Mouse (Mus musculus) ES-E14 (cell line): ENCODE measurements around the gene Cma2. TPM values are rescaled to one million over a fixed set of nuclear protein-coding genes. Genes with fewer than 3 reads are reported as not detected.

Experiments
- DNase-seq: peaks from one replicate; pipeline ENCODE4 v3.0.0-alpha.2; 2013; ENCODE audit warnings: low read depth, low spot score
- H3K27ac ChIP-seq: 2 replicates; pipeline ENCODE4 v1.5.1; 2012; ENCODE audit warnings: low read depth, mild to moderate bottlenecking, low read length, moderate library complexity, mixed read lengths; ENCODE audit not compliant: poor library complexity, insufficient read depth, severe bottlenecking
- H3K36me3 ChIP-seq: 2 replicates; pipeline ENCODE4 v1.6.1; 2012; ENCODE audit warnings: mild to moderate bottlenecking, low read length, moderate library complexity, mixed read lengths; ENCODE audit not compliant: control insufficient read depth, poor library complexity, insufficient read depth, severe bottlenecking
- H3K4me1 ChIP-seq, 2 experiments: fragments of 150-350 bp in 1 of 2; sonication (generic) in 1 of 2; 2 replicates each; pipeline ENCODE4 v1.6.1; 2012; ENCODE audit warnings: low read length in 2 of 2, mild to moderate bottlenecking in 1 of 2, mixed read lengths in 1 of 2; ENCODE audit not compliant: control insufficient read depth in 2 of 2, insufficient read depth in 2 of 2, poor library complexity in 1 of 2
- H3K4me3 ChIP-seq, 2 experiments: fragments of 150-350 bp in 1 of 2; sonication (generic) in 1 of 2; 2 replicates each; pipeline ENCODE4 v1.5.1; 2012; ENCODE audit warnings: low read length in 2 of 2, low read depth in 1 of 2, mild to moderate bottlenecking in 1 of 2, mixed read lengths in 1 of 2; ENCODE audit not compliant: insufficient read depth in 1 of 2, poor library complexity in 1 of 2, severe bottlenecking in 1 of 2
- H3K9ac ChIP-seq: 2 replicates; pipeline ENCODE4 v1.6.1; 2012; ENCODE audit warnings: low read depth, mild to moderate bottlenecking, low read length, mixed read lengths; ENCODE audit not compliant: poor library complexity, insufficient read depth, severe bottlenecking
- H3K9me3 ChIP-seq: fragments of 150-350 bp; sonication (generic); 2 replicates; pipeline ENCODE4 v1.6.1; 2012; ENCODE audit warnings: low read depth, mild to moderate bottlenecking, low read length; ENCODE audit not compliant: control insufficient read depth, insufficient read depth
- CHD2 ChIP-seq: IDR thresholded peaks from 2 replicates; pipeline ENCODE4 v1.6.1; 2014; ENCODE audit warnings: mild to moderate bottlenecking, low read depth, low read length, inconsistent platforms
- HCFC1 ChIP-seq: IDR thresholded peaks from 2 replicates; pipeline ENCODE4 v1.6.1; 2012; ENCODE audit warnings: low read length, inconsistent platforms, borderline replicate concordance; ENCODE audit not compliant: insufficient read depth
- MAFK ChIP-seq: IDR thresholded peaks from 2 replicates; pipeline ENCODE4 v1.6.1; 2014; ENCODE audit warnings: mild to moderate bottlenecking, low read depth, low read length, inconsistent platforms; ENCODE audit not compliant: insufficient read depth
- ZC3H11A ChIP-seq: IDR thresholded peaks from 2 replicates; pipeline ENCODE4 v1.6.1; 2012; ENCODE audit warnings: low read depth, mild to moderate bottlenecking, inconsistent platforms, low read length, borderline replicate concordance
- ZNF384 ChIP-seq: IDR thresholded peaks from 2 replicates; pipeline ENCODE4 v1.6.1; 2012; ENCODE audit warnings: low read depth, low read length, inconsistent platforms
- in situ Hi-C, 2 experiments: fragments of 600-800 bp; cut with MboI; formaldehyde crosslinking; loops; one replicate each; pipeline ENCODE4 v1.15.1; 2025; ENCODE audit warnings: low sequenced_read_pairs in 2 of 2, inconsistent platforms in 1 of 2; ENCODE audit not compliant: unreplicated experiment in 2 of 2
- total RNA-seq: library from RNA; depleted of rRNA; stranded (reverse); fragments of 300-350 nt; gene quantifications from 2 replicates; pipeline ENCODE4 v1.2.3, GENCODE M21; 2012

Gene Cma2
- total RNA-seq, 1 experiment: not detected

- Histone ChIP-seq H3K9me3 (no peaks in the 10 kb centered on the region), H3K27ac (no peak overlapping the region), H3K4me3 (no peak overlapping the region), H3K4me1 (no peaks in the 10 kb centered on the region; a peak in 1 of 4 replicates), H3K36me3 (no peaks in the 10 kb centered on the region), H3K9ac (no peak overlapping the region)
- TF ChIP-seq CHD2 (no peak), ZC3H11A (no peak)
- in situ Hi-C loops: no loop called here
- DNase-seq: no peak
These were observed 28.1 kb upstream of the Cma2 start for GRCm38 (mm10) chr14:55922475-55923232.

GRCm38 (mm10) chr14:55926847-55927246 lies 23.9 kb upstream of the Cma2 start:
- no peaks in the 10 kb centered on the region for H3K9me3 ChIP-seq
- H3K36me3 ChIP-seq: no peaks in the 10 kb centered on the region
- no peak overlapping the region for H3K4me3 ChIP-seq
- no peak overlapping the region for H3K9ac ChIP-seq
- H3K4me1 ChIP-seq: no peaks in the 10 kb centered on the region
- no peak for DNase-seq
- TF ChIP-seq ZC3H11A (no peak), HCFC1 (no peak), CHD2 (no peak), ZNF384 (no peak), MAFK (no peak)
- H3K27ac ChIP-seq: no peak overlapping the region
- in situ Hi-C loops: no loop called here

- H3K4me3 ChIP-seq: no peak overlapping the region
- DNase-seq: no peak
- no peak for TF ChIP-seq ZNF384
- no peak for TF ChIP-seq CHD2
- no peak for TF ChIP-seq MAFK
- no peak for TF ChIP-seq ZC3H11A
- no peak for TF ChIP-seq HCFC1
- H3K9ac ChIP-seq: no peak overlapping the region
- in situ Hi-C loops: no loop called here
- no peak overlapping the region for H3K27ac ChIP-seq
- no peaks in the 10 kb centered on the region for H3K9me3 ChIP-seq
- H3K4me1 ChIP-seq: no peaks in the 10 kb centered on the region
- H3K36me3 ChIP-seq: no peaks in the 10 kb centered on the region
These were observed 21.4 kb upstream of the Cma2 start for GRCm38 (mm10) chr14:55929263-55929997.

- no peak overlapping the region for H3K9ac ChIP-seq
- no peaks in the 10 kb centered on the region for H3K9me3 ChIP-seq
- TF ChIP-seq HCFC1: no peak
- no peak for TF ChIP-seq ZNF384
- no peak for TF ChIP-seq CHD2
- TF ChIP-seq ZC3H11A: no peak
- no peak overlapping the region for H3K27ac ChIP-seq
- no peaks in the 10 kb centered on the region for H3K4me1 ChIP-seq
- no peak overlapping the region for H3K4me3 ChIP-seq
- in situ Hi-C loops: no loop called here
- DNase-seq: no peak
- H3K36me3 ChIP-seq: no peaks in the 10 kb centered on the region
These were observed 17.2 kb upstream of the Cma2 start for GRCm38 (mm10) chr14:55933586-55933985.
